Mouse (Mus musculus) ES-E14 (cell line): ENCODE data around the gene Cmtr1.
"Not testable (repeated sequence)": the region's sequence is repeated elsewhere in the genome, so short reads cannot be mapped to it uniquely, and the experiment has no call there.

Source experiments
- CHD2 ChIP-seq: IDR thresholded peaks from 2 replicates; pipeline ENCODE4 v1.6.1; 2014; ENCODE audit warnings: mild to moderate bottlenecking, low read depth, low read length, inconsistent platforms
- MAFK ChIP-seq: IDR thresholded peaks from 2 replicates; pipeline ENCODE4 v1.6.1; 2014; ENCODE audit warnings: mild to moderate bottlenecking, low read depth, low read length, inconsistent platforms; ENCODE audit not compliant: insufficient read depth
- ZC3H11A ChIP-seq: IDR thresholded peaks from 2 replicates; pipeline ENCODE4 v1.6.1; 2012; ENCODE audit warnings: low read depth, mild to moderate bottlenecking, inconsistent platforms, low read length, borderline replicate concordance
- ZNF384 ChIP-seq: IDR thresholded peaks from 2 replicates; pipeline ENCODE4 v1.6.1; 2012; ENCODE audit warnings: low read depth, low read length, inconsistent platforms

DNA sequence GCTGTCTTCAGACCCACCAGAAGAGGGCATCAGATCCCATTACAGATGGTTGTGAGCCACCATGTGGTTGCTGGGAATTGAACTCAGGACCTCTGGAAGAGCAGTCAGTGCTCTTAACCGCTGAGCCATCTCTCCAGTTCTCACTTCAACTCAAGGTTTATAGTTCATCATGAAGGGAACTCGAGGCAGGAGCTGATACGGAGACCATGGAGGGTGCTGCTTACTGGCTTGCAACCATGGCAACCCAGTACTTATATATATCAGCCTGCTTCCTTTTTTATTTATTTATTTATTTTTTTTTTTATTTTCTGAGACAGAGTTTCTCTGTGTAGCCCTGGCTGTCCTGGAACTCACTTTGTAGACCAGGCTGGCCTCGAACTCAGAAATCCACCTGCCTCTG, 53.3 kb downstream of the Cmtr1 start:
- not testable (repeated sequence) for TF ChIP-seq MAFK, ZNF384, CHD2, ZC3H11A
